Mouse (Mus musculus) testis, postnatal 14 days (tissue): ENCODE measurements around the gene Gm498.

Experiments
- DNase-seq: peaks from one replicate; pipeline ENCODE4 v3.0.0; 2021; ENCODE audit warnings: low spot score

Gene Gm498

GRCm38 (mm10) chr7:143866538-143866937 lies at the start of gene Gm498:
Gene Gm498, plus strand, starts transcription at chr7:143866838.
- DNase-seq: no peak

GRCm38 (mm10) chr7:143819201-143819600 lies 47.4 kb upstream of the Gm498 start:
- no peak for DNase-seq

DNA sequence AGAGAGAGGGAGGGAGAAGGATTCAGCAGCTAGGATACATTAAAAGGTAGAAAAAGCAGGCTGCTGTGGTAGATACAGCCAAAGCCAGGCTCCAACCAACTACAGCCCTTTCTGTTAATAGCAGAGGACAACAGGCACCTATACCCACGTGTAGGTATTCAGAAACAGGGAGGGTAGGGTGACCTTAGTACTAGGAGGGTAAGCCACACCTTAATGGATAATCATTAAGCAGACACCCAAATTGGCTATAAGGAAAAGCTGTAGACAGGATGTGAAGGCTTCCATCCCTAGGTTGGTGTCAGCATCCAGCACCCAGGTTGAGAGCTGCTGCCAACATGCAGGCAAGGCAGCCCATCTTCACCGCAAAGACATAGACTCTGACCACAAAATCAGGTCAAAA lies 45.4 kb upstream of the Gm498 start:
- no peak for DNase-seq

DNA sequence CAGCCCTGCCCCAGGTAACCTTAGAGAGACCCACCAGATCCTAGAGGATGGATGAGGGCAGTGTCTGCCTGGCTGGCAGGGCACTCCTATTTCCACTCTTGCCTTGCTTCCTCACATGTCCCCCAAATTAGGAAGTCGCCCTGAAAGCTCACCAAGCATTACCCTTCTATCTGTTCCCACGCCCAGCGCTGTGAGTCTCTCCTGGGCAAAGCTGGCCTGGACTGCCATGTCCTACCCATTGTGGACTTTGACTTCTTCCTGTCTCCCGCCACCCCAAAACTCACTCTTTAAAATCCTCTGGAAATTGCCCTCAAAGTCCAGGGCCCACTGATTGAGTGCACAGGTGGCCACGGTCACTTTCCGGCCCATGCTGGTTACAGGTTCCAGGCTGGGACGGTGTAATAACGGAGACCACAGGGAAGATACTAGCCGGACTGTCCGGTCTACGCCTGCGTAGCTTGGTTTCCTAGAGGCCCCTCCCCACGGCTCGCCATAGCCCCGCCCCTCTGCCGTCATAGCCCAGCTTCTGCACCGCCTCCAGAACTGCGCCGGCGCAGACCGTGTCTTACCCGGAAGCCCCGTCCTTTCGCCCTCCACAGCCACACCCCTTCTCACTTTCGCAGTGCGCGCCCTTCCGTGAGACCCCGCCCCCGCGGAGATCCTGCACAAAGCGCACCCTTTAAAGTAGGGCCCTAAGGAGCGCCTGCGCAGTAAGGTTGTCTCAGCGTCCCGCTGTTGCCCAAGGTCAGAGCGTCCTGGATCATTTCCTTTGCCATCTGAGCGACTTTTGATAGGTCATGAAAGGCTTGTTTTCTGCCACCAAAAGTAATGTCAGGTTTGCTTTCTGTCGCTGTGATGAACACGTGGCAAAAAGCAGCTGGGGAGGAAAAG lies 44.0 kb upstream of the Gm498 start, which contains the start of the genes Nadsyn1 and Dhcr7:
Gene Nadsyn1 (minus strand): TSS at position 475 of the 891 bp plus-strand sequence.
Gene Dhcr7 (plus strand): TSS at position 771 of the 891 bp plus-strand sequence.
- DNase-seq: peak; percentile 99

DNA sequence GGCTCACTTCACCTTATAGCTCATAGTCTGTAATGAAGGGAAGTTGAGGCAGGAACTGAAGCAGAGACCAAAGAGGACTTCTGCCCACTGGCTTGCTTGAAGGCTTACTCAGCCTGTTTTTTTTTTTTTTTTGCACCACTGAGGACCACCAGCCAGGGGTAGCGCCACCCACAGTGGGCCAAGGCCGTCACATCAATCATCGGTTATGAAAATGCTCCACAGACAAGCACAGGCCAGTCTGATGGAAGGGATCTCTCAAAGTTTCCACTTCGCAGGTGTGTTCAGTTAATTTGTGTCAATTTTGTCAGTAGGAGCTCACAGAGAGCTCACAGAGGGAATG lies 43.4 kb upstream of the Gm498 start:
- DNase-seq: peak; percentile 67

DNA sequence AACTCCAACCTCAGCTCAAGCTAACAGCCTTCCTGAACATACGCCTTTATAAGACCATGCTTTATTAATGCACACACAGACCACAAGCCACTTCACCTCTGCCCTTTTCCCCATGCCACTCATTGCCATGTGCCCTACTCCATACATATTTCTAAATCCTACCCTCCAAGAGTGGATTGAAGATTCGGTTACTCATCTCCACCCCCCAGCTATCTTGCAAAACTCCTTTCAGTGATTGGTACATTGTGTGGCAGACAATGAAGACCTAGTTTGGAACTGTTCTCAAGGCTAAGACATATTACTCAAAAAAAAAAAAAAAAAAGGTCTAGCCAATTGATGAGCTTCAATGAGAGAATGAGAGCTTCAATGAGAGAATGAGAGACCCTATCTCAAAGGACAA lies 39.7 kb upstream of the Gm498 start:
- DNase-seq: no peak

- DNase-seq: peak; percentile 95
These were observed 36.9 kb upstream of the Gm498 start for GRCm38 (mm10) chr7:143829504-143830331.

DNA sequence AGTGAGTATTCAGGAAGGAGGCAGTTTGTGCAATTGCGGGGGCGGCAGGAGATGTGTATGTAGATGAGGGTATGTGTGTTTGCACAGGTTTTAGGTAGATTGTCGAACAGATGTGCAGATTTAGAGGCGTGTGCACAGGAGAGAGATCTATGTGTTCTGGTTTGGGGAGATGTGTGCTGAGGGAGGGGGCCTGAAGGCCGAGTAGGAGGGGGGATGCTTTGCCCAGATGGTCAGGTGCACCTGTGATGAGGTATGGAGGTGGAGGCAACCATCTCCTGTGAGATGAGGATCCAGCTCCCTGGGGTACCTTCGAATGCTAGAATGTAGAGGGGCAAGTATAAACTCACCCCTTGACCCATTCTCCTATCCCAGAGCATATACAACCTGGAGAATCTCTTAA lies 36.2 kb upstream of the Gm498 start:
- no peak for DNase-seq

DNA sequence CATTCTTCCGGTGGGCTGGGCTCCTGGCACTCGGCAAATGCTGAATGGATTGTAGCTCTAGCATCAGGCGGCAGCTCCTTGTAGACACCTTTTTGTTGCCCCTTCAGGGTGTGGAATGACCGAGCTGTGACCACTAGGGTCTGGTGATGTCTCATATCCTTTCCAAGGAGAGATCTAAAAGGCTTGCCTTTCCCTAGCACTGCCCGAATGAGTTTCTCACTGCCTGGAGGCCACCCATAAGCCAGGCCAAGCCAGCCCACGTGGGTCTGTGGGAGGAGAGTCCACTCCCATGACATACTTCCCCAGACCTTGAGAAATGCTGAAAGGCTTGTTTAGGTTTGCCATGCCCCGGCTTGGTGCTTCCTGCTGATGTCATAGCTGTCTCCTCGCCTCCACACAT lies 34.4 kb upstream of the Gm498 start:
- no peak for DNase-seq

DNA sequence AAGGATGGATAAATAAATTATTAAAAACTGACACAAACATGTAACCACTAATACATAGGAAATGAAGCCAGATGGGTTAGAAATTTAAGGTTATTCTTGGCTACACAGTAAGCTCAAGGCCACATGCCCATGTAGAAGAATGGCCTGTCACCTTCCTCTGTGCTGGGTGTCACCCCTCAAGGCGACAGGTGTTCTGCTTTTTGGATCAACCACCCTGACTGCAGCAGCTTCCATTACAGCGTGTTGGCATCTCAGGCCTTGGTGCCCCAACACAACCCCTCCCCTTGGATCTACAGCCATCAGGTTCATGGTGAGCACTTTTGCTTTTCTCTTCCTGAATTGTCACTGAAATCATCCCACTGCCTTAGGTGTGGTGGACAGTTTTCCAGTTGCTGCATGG lies 34.0 kb upstream of the Gm498 start:
- DNase-seq: no peak

- DNase-seq: no peak
These were observed 33.0 kb upstream of the Gm498 start for GRCm38 (mm10) chr7:143833581-143834190.

DNA sequence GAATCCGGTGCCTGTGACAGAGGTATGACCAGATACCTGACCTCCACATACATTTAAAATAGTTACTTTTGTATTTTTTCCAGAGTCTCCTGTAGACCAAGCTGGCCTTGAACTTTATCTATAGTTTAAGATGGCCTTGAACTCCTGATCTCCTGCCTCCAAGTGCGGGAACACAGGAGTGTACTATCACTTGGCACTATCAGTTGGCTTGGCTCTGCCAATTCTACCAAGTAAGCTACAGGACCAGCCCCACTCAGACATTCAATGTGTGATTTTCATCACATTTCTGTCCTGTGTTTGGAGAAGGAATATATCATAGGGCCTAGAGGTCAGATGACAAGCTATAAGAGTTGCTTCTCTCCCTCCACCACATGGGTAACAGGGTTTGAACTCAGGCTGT lies 32.3 kb upstream of the Gm498 start:
- no peak for DNase-seq

GRCm38 (mm10) chr7:143834972-143835371 lies 31.7 kb upstream of the Gm498 start:
- DNase-seq: no peak

DNA sequence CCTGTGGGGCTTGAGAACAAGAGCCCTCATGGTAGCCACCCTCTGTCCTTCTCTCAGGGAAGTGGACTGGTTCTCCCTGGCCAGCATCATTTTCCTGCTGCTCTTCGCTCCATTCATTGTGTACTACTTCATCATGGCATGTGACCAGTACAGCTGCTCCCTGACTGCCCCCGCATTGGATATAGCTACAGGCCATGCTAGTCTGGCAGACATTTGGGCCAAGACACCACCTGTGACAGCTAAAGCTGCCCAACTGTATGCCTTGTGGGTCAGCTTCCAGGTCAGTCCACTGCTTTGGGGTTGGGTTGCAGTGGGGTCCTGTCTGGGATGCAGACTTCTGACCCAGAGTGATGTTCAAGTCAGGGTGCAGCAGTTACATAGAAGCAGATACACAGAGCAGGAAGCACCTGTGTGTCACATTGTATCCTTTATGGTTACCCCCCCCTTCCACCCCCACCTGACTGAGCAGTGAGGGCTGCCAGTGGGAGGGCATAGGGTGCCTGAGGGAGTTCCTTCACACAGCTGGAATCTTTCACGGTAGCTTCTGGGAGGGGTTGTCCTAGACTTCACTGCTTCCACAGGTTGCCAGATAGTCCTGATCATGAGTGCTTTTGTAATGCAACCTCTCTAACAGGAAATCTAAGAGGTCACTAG lies 28.8 kb upstream of the Gm498 start:
- no peak for DNase-seq

DNA sequence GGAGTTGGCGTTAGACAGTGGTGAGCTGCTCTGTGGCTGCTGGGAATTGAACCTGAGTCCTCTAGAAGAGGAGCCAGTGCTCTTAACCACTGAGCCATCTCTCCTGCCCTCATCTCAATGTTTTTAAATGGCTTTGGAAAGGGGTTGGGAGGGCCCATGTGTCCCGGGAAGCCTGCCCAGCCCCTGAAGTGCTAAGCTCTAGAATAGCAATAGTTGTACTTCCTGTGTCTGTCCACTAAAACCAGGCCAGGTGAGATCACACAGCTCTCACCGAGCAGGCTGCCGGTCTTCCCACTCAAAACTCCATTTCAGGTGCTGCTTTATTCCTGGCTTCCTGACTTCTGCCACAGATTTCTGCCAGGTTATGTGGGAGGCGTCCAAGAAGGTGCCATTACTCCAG lies 26.5 kb upstream of the Gm498 start:
- DNase-seq: no peak

- no peak for DNase-seq
These were observed 25.3 kb upstream of the Gm498 start for GRCm38 (mm10) chr7:143841301-143841700.

GRCm38 (mm10) chr7:143848127-143848767 lies 18.4 kb upstream of the Gm498 start:
- DNase-seq: no peak

- DNase-seq: no peak
These were observed 17.7 kb upstream of the Gm498 start for GRCm38 (mm10) chr7:143848768-143849482.

- DNase-seq: no peak
These were observed 2.2 kb downstream of the Gm498 start for GRCm38 (mm10) chr7:143868874-143869273.

GRCm38 (mm10) chr7:143883717-143884116 lies 17.1 kb downstream of the Gm498 start:
- no peak for DNase-seq

GRCm38 (mm10) chr7:143891146-143891545 lies 24.5 kb downstream of the Gm498 start:
- DNase-seq: no peak
